Mouse (Mus musculus): ENCODE data around the gene Ank2. TPM values are rescaled to one million over a fixed set of nuclear protein-coding genes. Genes with fewer than 3 reads are reported as not detected.

Ank2 gene
- total and polyA plus RNA-seq, 3 experiments: 18.9 to 95.5 (median 57.8) TPM

GRCm38 (mm10) chr3:127416950-127417349 is 82.2 kb downstream of the Ank2 start:
- no peak overlapping the region for H3K4me3 ChIP-seq (ENCODE audit: low read depth, low read length)
- H3K4me1 ChIP-seq (ENCODE audit: insufficient read depth, low read depth, low read length): peaks cover 2% of the 10 kb centered on the region; the same call in 1 of the 2 replicates
- no peaks in the 10 kb centered on the region for H3K27me3 ChIP-seq (ENCODE audit: insufficient read depth, low read length)
- no peak for TF ChIP-seq GATA2 (IDR thresholded peaks at IDR 0.05; ENCODE audit: borderline replicate concordance, low read depth, low read length)
- no peak for TF ChIP-seq TAL1 (conservative IDR thresholded peaks at IDR 0.05; ENCODE audit: low read depth, low read length)
- TF ChIP-seq POLR2AphosphoS5 (IDR thresholded peaks at IDR 0.05; ENCODE audit: insufficient replicate concordance, low read depth, low read length): no peak
- TF ChIP-seq GATA1 (IDR thresholded peaks at IDR 0.05; ENCODE audit: borderline replicate concordance, low read length): no peak
- TF ChIP-seq CTCF (IDR thresholded peaks at IDR 0.05; ENCODE audit: low read depth, low read length): no peak
- ATAC-seq (ENCODE audit: extremely low read depth, insufficient number of reproducible peaks, low FRiP score, poor library complexity, severe bottlenecking) (no peak), DNase-seq (ENCODE audit: low spot score) (no peak)
- H3K36me3 ChIP-seq (replicated peaks): peaks cover 51% of the 10 kb centered on the region
- peaks cover 7% of the 10 kb centered on the region; the same call in 1 of the 2 replicates for H3K9me3 ChIP-seq (replicated peaks)

- Histone ChIP-seq H3K9me3 (replicated peaks) (peaks cover 7% of the 10 kb centered on the region; the same call in 1 of the 2 replicates), H3K27me3 (ENCODE audit: insufficient read depth, low read length) (no peaks in the 10 kb centered on the region), H3K4me3 (ENCODE audit: low read depth, low read length) (no peak overlapping the region), H3K36me3 (replicated peaks) (peaks cover 40% of the 10 kb centered on the region), H3K4me1 (ENCODE audit: insufficient read depth, low read depth, low read length) (peaks cover 22% of the 10 kb centered on the region)
- no peak for ATAC-seq (ENCODE audit: extremely low read depth, insufficient number of reproducible peaks, low FRiP score, poor library complexity, severe bottlenecking)
- TF ChIP-seq TAL1 (conservative IDR thresholded peaks at IDR 0.05; ENCODE audit: low read depth, low read length) (no peak), CTCF (IDR thresholded peaks at IDR 0.05; ENCODE audit: low read depth, low read length) (no peak), GATA2 (IDR thresholded peaks at IDR 0.05; ENCODE audit: borderline replicate concordance, low read depth, low read length) (no peak), POLR2AphosphoS5 (IDR thresholded peaks at IDR 0.05; ENCODE audit: insufficient replicate concordance, low read depth, low read length) (no peak), GATA1 (IDR thresholded peaks at IDR 0.05; ENCODE audit: borderline replicate concordance, low read length) (no peak)
- DNase-seq (ENCODE audit: low spot score): no peak
These were observed 84.7 kb downstream of the Ank2 start for GRCm38 (mm10) chr3:127414438-127414837.

- ATAC-seq (ENCODE audit: extremely low read depth, insufficient number of reproducible peaks, low FRiP score, poor library complexity, severe bottlenecking) (0 out of 2 replicates have a peak, but pooled peaks have one; percentile 47), DNase-seq (ENCODE audit: low spot score) (peak; percentile 50)
- TF ChIP-seq TAL1 (conservative IDR thresholded peaks at IDR 0.05; ENCODE audit: low read depth, low read length): no peak
- TF ChIP-seq CTCF (IDR thresholded peaks at IDR 0.05; ENCODE audit: low read depth, low read length): no peak
- no peak for TF ChIP-seq POLR2AphosphoS5 (IDR thresholded peaks at IDR 0.05; ENCODE audit: insufficient replicate concordance, low read depth, low read length)
- no peak for TF ChIP-seq GATA1 (IDR thresholded peaks at IDR 0.05; ENCODE audit: borderline replicate concordance, low read length)
- no peak for TF ChIP-seq GATA2 (IDR thresholded peaks at IDR 0.05; ENCODE audit: borderline replicate concordance, low read depth, low read length)
- Histone ChIP-seq H3K9me3 (replicated peaks) (no peaks in the 10 kb centered on the region), H3K27me3 (ENCODE audit: insufficient read depth, low read length) (no peaks in the 10 kb centered on the region), H3K4me3 (ENCODE audit: low read depth, low read length) (peak overlapping the region; percentile 66), H3K4me1 (ENCODE audit: insufficient read depth, low read depth, low read length) (peaks cover 58% of the 10 kb centered on the region), H3K36me3 (replicated peaks) (peaks cover 27% of the 10 kb centered on the region)
These were observed 90.2 kb downstream of the Ank2 start for GRCm38 (mm10) chr3:127408684-127409550.

- DNase-seq (ENCODE audit: low spot score) (no peak), ATAC-seq (ENCODE audit: extremely low read depth, insufficient number of reproducible peaks, low FRiP score, poor library complexity, severe bottlenecking) (no peak)
- H3K4me3 ChIP-seq (ENCODE audit: low read depth, low read length): peak overlapping the region; percentile 66
- no peak for TF ChIP-seq GATA1 (IDR thresholded peaks at IDR 0.05; ENCODE audit: borderline replicate concordance, low read length)
- TF ChIP-seq GATA2 (IDR thresholded peaks at IDR 0.05; ENCODE audit: borderline replicate concordance, low read depth, low read length): no peak
- TF ChIP-seq POLR2AphosphoS5 (IDR thresholded peaks at IDR 0.05; ENCODE audit: insufficient replicate concordance, low read depth, low read length): no peak
- TF ChIP-seq TAL1 (conservative IDR thresholded peaks at IDR 0.05; ENCODE audit: low read depth, low read length): no peak
- TF ChIP-seq CTCF (IDR thresholded peaks at IDR 0.05; ENCODE audit: low read depth, low read length): no peak
- H3K4me1 ChIP-seq (ENCODE audit: insufficient read depth, low read depth, low read length): peaks cover 58% of the 10 kb centered on the region
- peaks cover 24% of the 10 kb centered on the region for H3K36me3 ChIP-seq (replicated peaks)
- no peaks in the 10 kb centered on the region for H3K9me3 ChIP-seq (replicated peaks)
- H3K27me3 ChIP-seq (ENCODE audit: insufficient read depth, low read length): no peaks in the 10 kb centered on the region
These were observed 91.1 kb downstream of the Ank2 start for GRCm38 (mm10) chr3:127407868-127408574.

GRCm38 (mm10) chr3:127406883-127407282 is 92.3 kb downstream of the Ank2 start:
- Histone ChIP-seq H3K4me1 (ENCODE audit: insufficient read depth, low read depth, low read length) (peaks cover 56% of the 10 kb centered on the region), H3K36me3 (replicated peaks) (peaks cover 22% of the 10 kb centered on the region), H3K27me3 (ENCODE audit: insufficient read depth, low read length) (no peaks in the 10 kb centered on the region), H3K4me3 (ENCODE audit: low read depth, low read length) (no peak overlapping the region; the same call in 1 of the 2 replicates), H3K9me3 (replicated peaks) (no peaks in the 10 kb centered on the region)
- ATAC-seq (ENCODE audit: extremely low read depth, insufficient number of reproducible peaks, low FRiP score, poor library complexity, severe bottlenecking): peak; percentile 17; the same call in 1 of the 2 replicates
- TF ChIP-seq POLR2AphosphoS5 (IDR thresholded peaks at IDR 0.05; ENCODE audit: insufficient replicate concordance, low read depth, low read length) (no peak), GATA2 (IDR thresholded peaks at IDR 0.05; ENCODE audit: borderline replicate concordance, low read depth, low read length) (no peak), GATA1 (IDR thresholded peaks at IDR 0.05; ENCODE audit: borderline replicate concordance, low read length) (no peak), CTCF (IDR thresholded peaks at IDR 0.05; ENCODE audit: low read depth, low read length) (no peak), TAL1 (conservative IDR thresholded peaks at IDR 0.05; ENCODE audit: low read depth, low read length) (no peak)
- peak; percentile 20 for DNase-seq (ENCODE audit: low spot score)

GRCm38 (mm10) chr3:127404371-127404770 is 94.8 kb downstream of the Ank2 start:
- Histone ChIP-seq H3K36me3 (replicated peaks) (peaks cover 34% of the 10 kb centered on the region), H3K27me3 (ENCODE audit: insufficient read depth, low read length) (no peaks in the 10 kb centered on the region), H3K9me3 (replicated peaks) (no peaks in the 10 kb centered on the region), H3K4me3 (ENCODE audit: low read depth, low read length) (no peak overlapping the region), H3K4me1 (ENCODE audit: insufficient read depth, low read depth, low read length) (peaks cover 35% of the 10 kb centered on the region)
- DNase-seq (ENCODE audit: low spot score): no peak
- no peak for ATAC-seq (ENCODE audit: extremely low read depth, insufficient number of reproducible peaks, low FRiP score, poor library complexity, severe bottlenecking)
- no peak for TF ChIP-seq CTCF (IDR thresholded peaks at IDR 0.05; ENCODE audit: low read depth, low read length)
- TF ChIP-seq POLR2AphosphoS5 (IDR thresholded peaks at IDR 0.05; ENCODE audit: insufficient replicate concordance, low read depth, low read length): no peak
- no peak for TF ChIP-seq TAL1 (conservative IDR thresholded peaks at IDR 0.05; ENCODE audit: low read depth, low read length)
- TF ChIP-seq GATA1 (IDR thresholded peaks at IDR 0.05; ENCODE audit: borderline replicate concordance, low read length): no peak
- no peak for TF ChIP-seq GATA2 (IDR thresholded peaks at IDR 0.05; ENCODE audit: borderline replicate concordance, low read depth, low read length)

Data from G1E (cell line).